Mouse (Mus musculus) ES-E14 (cell line): Measurements from ENCODE around the gene A930009A15Rik.

Experiments used
- CHD2 ChIP-seq: IDR thresholded peaks from 2 replicates; pipeline ENCODE4 v1.6.1; 2014; ENCODE audit warnings: mild to moderate bottlenecking, low read depth, low read length, inconsistent platforms
- ZNF384 ChIP-seq: IDR thresholded peaks from 2 replicates; pipeline ENCODE4 v1.6.1; 2012; ENCODE audit warnings: low read depth, low read length, inconsistent platforms

GRCm38 (mm10) chr10:115581971-115582370 lies 12.2 kb downstream of the A930009A15Rik start:
- TF ChIP-seq CHD2 (no peak), ZNF384 (no peak)
